Mouse (Mus musculus) kidney, postnatal 0 days (tissue): ENCODE data around the gene Cds1. TPM values are rescaled to one million over a fixed set of nuclear protein-coding genes. Genes with fewer than 3 reads are reported as not detected.

Source experiments
- ATAC-seq: fragments of 200-750 bp; cut with Nextera tagmentation; replicated peaks from 2 replicates; pipeline ENCODE4 v1.8.0; 2017; ENCODE audit warnings: low read depth, moderate number of reproducible peaks, moderate TSS enrichment, moderate library complexity; ENCODE audit not compliant: low FRiP score
- DNase-seq: peaks from one replicate; pipeline ENCODE4 v3.0.0-alpha.2; 2016; ENCODE audit warnings: low spot score
- H3K27ac ChIP-seq: fragments of 300-500 bp; sonication (generic); 2 replicates; pipeline ENCODE4 v1.5.1; 2014; ENCODE audit warnings: mild to moderate bottlenecking
- H3K27me3 ChIP-seq: fragments of 300-500 bp; sonication (generic); 2 replicates; pipeline ENCODE4 v1.6.1; 2014; ENCODE audit warnings: low read length, mixed read lengths; ENCODE audit not compliant: insufficient read depth
- H3K36me3 ChIP-seq: fragments of 300-500 bp; sonication (generic); 2 replicates; pipeline ENCODE4 v1.6.1; 2014; ENCODE audit warnings: low read length, mixed read lengths; ENCODE audit not compliant: insufficient read depth
- H3K4me1 ChIP-seq: fragments of 300-500 bp; sonication (generic); replicated peaks from 2 replicates; pipeline ENCODE4 v1.6.1; 2014; ENCODE audit warnings: antibody characterized with exemption, low read length, mixed read lengths; ENCODE audit not compliant: insufficient read depth
- H3K4me2 ChIP-seq: fragments of 300-500 bp; sonication (generic); 2 replicates; pipeline ENCODE4 v1.6.1; 2014; ENCODE audit warnings: mild to moderate bottlenecking, low read length, moderate library complexity, mixed read lengths
- H3K4me3 ChIP-seq: fragments of 300-500 bp; sonication (generic); replicated peaks from 2 replicates; pipeline ENCODE4 v1.5.1; 2014; ENCODE audit warnings: low read depth, low read length
- H3K9ac ChIP-seq: fragments of 300-500 bp; sonication (generic); 2 replicates; pipeline ENCODE4 v1.6.1; 2014; ENCODE audit warnings: low read depth, low read length
- H3K9me3 ChIP-seq: fragments of 300-500 bp; sonication (generic); replicated peaks from 2 replicates; pipeline ENCODE4 v1.6.1; 2016; ENCODE audit warnings: low read length, inconsistent platforms, mixed read lengths
- CTCF ChIP-seq: IDR thresholded peaks from 2 replicates; pipeline ENCODE4 v1.5.1; 2016; ENCODE audit warnings: antibody characterized with exemption, low read depth, mild to moderate bottlenecking, moderate library complexity
- WGBS: fragments of 180-500 bp; shearing (Covaris S2); extraction: QIAGEN DNeasy Blood & Tissue Kit; methylation state at CpG from one replicate; pipeline ENCODE4 v1.1.7; 2014; 5-methylcytosine and 5-hydroxymethylcytosine counted together
- polyA plus RNA-seq: library from polyadenylated mRNA; unstranded; fragments of >200 nt; fragmentation: Nextera tagmentation; extraction: Ambion mirVana; gene quantifications from 2 replicates; pipeline ENCODE4 v1.2.1, GENCODE M21; 2015

Cds1 gene
- polyA plus RNA-seq, 1 experiment from 2014 or later = 25.7 TPM

DNA sequence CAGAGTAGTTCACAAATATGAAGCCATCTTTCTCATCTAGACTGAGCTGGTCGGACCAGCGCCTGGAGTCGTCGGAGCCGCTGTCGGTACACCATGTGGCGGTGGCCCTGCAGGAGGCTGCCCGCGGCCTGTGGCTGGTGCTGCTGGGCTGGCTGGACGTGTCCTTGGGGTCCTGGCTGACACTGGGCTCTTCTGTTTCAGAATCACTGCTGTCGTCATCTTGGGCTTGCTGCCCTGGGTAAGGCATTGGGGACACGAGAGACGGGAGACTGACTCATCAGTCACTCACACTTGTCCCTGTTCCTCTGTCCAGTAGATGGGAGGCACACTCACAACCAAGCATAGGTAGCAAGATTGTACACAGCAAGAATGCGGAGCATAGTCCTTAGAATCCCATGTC, 80.1 kb downstream of the Cds1 start:
- 96% methylated on average over 14 of the region's 14 CpGs for WGBS
- Histone ChIP-seq H3K27ac (no peak overlapping the region), H3K9ac (no peak overlapping the region), H3K27me3 (no peaks in the 10 kb centered on the region), H3K4me3 (no peak overlapping the region), H3K36me3 (peaks cover 97% of the 10 kb centered on the region), H3K9me3 (no peaks in the 10 kb centered on the region), H3K4me1 (no peaks in the 10 kb centered on the region), H3K4me2 (no peak overlapping the region)
- no peak for TF ChIP-seq CTCF
- DNase-seq (no peak), ATAC-seq (no peak)

DNA sequence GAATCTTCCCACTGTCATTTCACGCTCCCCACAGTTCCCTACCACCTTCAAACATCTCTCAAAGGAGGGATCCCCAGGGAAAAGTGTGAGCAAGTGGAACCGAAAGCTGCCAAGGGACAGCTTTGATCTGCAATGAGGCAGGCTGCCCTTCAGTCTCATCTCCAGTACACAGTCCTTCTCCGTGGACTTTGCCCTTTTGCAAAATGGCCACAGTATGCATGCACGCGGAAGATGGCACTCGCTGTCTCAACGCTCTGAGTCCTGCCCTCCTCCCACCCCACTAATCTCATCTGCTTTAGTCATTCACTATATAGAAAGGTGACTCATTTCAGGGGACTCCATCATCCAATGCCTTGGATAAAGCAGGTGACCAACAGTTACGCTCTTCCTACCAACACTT, 81.0 kb downstream of the Cds1 start:
- ATAC-seq (peak; percentile 60; the same call in 1 of the 2 replicates), DNase-seq (no peak)
- Histone ChIP-seq H3K4me1 (no peaks in the 10 kb centered on the region), H3K9me3 (no peaks in the 10 kb centered on the region), H3K27ac (no peak overlapping the region), H3K9ac (no peak overlapping the region), H3K36me3 (peaks cover 93% of the 10 kb centered on the region), H3K27me3 (no peaks in the 10 kb centered on the region), H3K4me3 (no peak overlapping the region), H3K4me2 (no peak overlapping the region)
- TF ChIP-seq CTCF = no peak
- 91% methylated on average over 8 of the region's 8 CpGs for WGBS

DNA sequence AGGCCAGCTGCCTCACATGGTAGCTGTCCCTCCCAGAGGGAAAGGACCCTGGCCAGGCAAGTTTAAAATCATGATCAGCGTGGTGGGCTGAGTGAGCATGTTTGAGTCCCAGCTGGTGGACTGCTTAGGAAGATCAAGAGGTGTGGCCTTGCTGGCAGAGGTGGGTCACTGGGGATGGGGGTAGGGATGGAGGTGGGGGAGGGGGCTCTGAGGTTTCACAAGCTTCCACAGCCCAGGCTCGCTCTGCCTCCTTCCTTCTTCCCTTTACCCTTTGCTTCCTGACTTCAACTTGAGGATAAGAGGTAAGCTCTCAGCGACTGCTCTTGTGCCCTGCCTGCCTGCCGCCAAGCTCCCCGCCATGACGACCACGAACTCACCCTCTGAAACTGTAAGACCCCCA, 82.4 kb downstream of the Cds1 start:
- ATAC-seq (no peak), DNase-seq (no peak)
- no peaks in the 10 kb centered on the region for H3K4me1 ChIP-seq
- H3K9me3 ChIP-seq = no peaks in the 10 kb centered on the region
- H3K9ac ChIP-seq = no peak overlapping the region
- 83% methylated on average over 7 of the region's 7 CpGs for WGBS
- peaks cover 94% of the 10 kb centered on the region for H3K36me3 ChIP-seq
- H3K27me3 ChIP-seq = no peaks in the 10 kb centered on the region
- no peak overlapping the region for H3K27ac ChIP-seq
- H3K4me3 ChIP-seq = no peak overlapping the region
- no peak overlapping the region for H3K4me2 ChIP-seq
- TF ChIP-seq CTCF = no peak

DNA sequence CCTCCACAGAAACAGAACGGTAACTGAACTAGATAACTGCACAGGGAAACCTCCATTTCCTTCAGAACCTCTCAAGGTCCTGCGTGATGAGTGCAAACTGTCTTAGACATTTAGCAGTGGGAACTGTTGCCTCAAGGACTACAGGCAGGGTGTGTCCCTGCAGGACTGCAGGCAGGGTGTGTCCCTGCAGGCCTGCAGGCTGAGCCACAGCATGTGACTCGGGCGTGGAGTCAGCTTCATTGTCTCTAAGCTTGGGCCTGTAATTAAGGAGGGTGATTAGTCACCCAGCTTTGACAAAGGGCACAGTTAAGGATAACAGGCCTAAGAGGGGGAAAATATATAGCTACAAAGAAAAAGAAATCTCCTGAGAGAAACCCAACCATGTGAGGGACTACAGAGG, 82.8 kb downstream of the Cds1 start:
- H3K27ac ChIP-seq = no peak overlapping the region
- peaks cover 94% of the 10 kb centered on the region for H3K36me3 ChIP-seq
- H3K4me3 ChIP-seq = no peak overlapping the region
- no peaks in the 10 kb centered on the region for H3K9me3 ChIP-seq
- H3K4me2 ChIP-seq = no peak overlapping the region
- no peaks in the 10 kb centered on the region for H3K4me1 ChIP-seq
- no peak for TF ChIP-seq CTCF
- no peaks in the 10 kb centered on the region for H3K27me3 ChIP-seq
- 60% methylated on average over 4 of the region's 4 CpGs for WGBS
- no peak overlapping the region for H3K9ac ChIP-seq
- no peak for DNase-seq
- ATAC-seq = no peak

DNA sequence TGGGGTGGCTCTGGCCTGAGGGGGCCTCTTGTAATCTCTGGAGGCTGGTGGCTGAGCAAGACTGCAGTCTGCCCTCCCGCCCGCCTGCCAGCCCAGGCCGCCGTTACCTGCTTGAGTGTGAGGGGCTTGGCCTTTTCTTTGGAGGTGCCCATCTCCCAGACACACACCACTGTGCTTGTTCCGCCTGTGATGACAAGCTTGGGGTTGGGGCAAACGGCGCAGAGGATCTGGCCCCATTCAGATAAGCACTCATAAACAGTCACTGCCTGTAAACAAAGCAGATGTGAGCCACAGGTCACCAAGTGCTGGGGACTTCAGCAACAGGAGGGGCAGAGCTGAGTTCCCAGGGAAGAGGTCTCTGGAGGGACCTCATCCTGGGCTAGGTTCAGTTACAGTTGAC, 86.2 kb downstream of the Cds1 start:
- Histone ChIP-seq H3K9ac (no peak overlapping the region), H3K27me3 (no peaks in the 10 kb centered on the region), H3K4me1 (no peaks in the 10 kb centered on the region), H3K36me3 (peaks cover 88% of the 10 kb centered on the region), H3K4me3 (no peak overlapping the region), H3K4me2 (no peak overlapping the region), H3K9me3 (no peaks in the 10 kb centered on the region), H3K27ac (no peak overlapping the region)
- WGBS = 87% methylated on average over 7 of the region's 7 CpGs
- TF ChIP-seq CTCF = no peak
- ATAC-seq = no peak
- DNase-seq = no peak

DNA sequence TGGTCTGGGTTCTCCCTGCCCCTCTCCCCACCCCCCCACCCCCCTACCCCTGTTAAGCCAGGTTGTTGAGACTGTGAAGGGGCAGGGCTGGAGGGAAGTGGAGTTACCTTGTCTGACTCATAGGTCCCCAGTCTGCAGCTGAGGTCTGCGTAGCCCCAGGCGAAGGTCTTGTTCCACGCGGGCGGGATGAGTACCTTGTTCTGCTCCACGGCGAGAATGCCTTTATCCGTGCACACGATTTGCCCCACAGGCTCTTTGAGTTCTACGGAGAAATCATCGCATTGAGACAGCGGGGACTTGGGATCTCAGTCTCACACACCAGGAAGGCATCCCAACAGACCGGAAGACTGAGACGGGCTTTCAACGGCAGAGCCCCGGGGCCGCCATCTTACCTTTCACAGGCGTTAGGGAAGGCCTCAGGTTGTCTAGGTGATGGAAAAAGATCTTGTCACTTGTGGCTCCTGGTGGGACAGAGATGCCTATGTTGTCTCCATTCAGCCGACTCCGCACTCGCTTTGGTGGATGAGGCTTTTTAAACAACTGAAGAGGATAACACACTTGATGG, 87.3 kb downstream of the Cds1 start:
- ATAC-seq = no peak
- Histone ChIP-seq H3K4me1 (no peaks in the 10 kb centered on the region), H3K36me3 (peaks cover 80% of the 10 kb centered on the region), H3K4me2 (no peak overlapping the region), H3K27ac (no peak overlapping the region), H3K9ac (no peak overlapping the region), H3K9me3 (no peaks in the 10 kb centered on the region), H3K27me3 (no peaks in the 10 kb centered on the region), H3K4me3 (no peak overlapping the region)
- no peak for TF ChIP-seq CTCF
- DNase-seq = no peak
- WGBS = 95% methylated on average over 21 of the region's 21 CpGs

DNA sequence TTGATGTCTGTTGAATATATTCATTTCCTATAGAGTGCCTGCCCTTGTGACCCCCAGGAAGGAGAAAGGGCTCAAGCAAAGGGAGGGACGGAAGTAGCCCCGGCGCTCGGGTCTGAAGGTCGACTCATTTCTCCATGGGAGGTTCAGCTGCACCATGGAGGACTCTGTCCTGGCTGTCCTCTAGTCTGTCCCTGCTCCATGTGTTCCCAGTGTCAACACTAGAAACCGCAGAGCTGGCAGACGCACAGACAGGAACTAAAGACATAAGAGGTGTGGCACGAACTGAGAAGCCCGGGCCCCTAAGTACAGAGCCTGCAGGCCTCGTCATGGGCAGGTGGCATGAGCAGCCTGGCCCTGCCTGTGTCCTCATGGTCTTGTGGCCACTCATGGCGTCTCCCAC, 89.2 kb downstream of the Cds1 start:
- Histone ChIP-seq H3K4me2 (no peak overlapping the region), H3K36me3 (peaks cover 66% of the 10 kb centered on the region), H3K4me1 (0 out of 2 replicates have a peak, but pooled peaks cover 3% of the 10 kb centered on the region), H3K9ac (no peak overlapping the region), H3K27ac (no peak overlapping the region), H3K9me3 (no peaks in the 10 kb centered on the region), H3K27me3 (no peaks in the 10 kb centered on the region), H3K4me3 (no peak overlapping the region)
- no peak for DNase-seq
- WGBS = 92% methylated on average over 11 of the region's 11 CpGs
- no peak for ATAC-seq
- TF ChIP-seq CTCF = no peak
